Mouse (Mus musculus) heart, postnatal 10 days (tissue): ENCODE measurements around the gene Tbc1d10b. TPM values are rescaled to one million over a fixed set of nuclear protein-coding genes. Genes with fewer than 3 reads are reported as not detected.
"Not testable (repeated sequence)": the region's sequence is repeated elsewhere in the genome, so short reads cannot be mapped to it uniquely, and the experiment has no call there.

Source experiments
- DNase-seq, 2 experiments: peaks; one replicate each; pipeline ENCODE4 v3.0.0; 2021
- intact Hi-C: fragments of 180-260 bp; cut with DNase I; formaldehyde crosslinking; loops from one replicate; pipeline ENCODE4 v1.15.1; 2025
- total RNA-seq, 2 experiments: library from RNA; stranded (reverse); gene quantifications; 2 replicates each; pipeline ENCODE4 v1.2.3; 2021

Gene Tbc1d10b
- total RNA-seq: 10 to 100 TPM; 35.3 to 37.2 TPM

DNA sequence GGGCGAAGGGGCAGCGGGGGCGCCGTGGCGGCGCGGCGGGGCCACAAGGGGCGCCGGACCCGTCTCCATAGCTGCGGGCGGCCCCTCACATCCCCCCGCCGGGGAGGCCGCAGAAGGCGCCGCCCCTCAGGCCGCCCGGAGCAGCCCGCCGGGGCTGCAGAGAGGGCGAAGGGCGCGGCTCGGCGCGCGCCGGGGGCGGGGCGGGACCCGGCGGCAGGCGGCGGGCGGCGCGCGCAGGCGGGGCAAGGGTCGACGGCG is at the start of gene Tbc1d10b:
Tbc1d10b (minus strand) TSS at position 174 of the 258 bp plus-strand sequence.
- intact Hi-C loops: no loop called here
- no peak for DNase-seq

- intact Hi-C loops: no loop called here
- no peak for DNase-seq
These were observed 48.2 kb upstream of the Tbc1d10b start for GRCm38 (mm10) chr7:127256518-127256917.

DNA sequence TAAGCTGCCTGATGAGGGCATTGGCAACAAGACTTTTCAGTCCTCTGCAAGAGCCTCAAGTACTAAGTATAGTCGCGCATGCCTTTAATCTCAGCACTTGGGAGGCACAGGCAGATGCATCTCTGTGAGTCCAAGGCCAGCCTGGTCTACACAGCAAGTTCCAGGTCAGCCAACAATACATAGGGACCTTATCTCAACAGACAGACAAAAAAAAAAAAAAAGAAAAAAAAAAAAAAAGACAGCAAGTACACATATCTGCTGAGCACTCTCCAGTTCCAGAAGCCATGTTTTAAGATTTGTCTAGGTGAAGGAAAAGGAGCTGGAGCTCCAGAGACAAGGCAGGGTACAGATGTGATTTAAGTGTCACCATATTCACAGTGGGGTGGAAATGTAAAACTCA is 47.7 kb upstream of the Tbc1d10b start:
- DNase-seq: no peak
- intact Hi-C loops: no loop called here

- intact Hi-C loops: no loop called here
- DNase-seq: no peak
These were observed 46.7 kb upstream of the Tbc1d10b start for GRCm38 (mm10) chr7:127255008-127255407.

DNA sequence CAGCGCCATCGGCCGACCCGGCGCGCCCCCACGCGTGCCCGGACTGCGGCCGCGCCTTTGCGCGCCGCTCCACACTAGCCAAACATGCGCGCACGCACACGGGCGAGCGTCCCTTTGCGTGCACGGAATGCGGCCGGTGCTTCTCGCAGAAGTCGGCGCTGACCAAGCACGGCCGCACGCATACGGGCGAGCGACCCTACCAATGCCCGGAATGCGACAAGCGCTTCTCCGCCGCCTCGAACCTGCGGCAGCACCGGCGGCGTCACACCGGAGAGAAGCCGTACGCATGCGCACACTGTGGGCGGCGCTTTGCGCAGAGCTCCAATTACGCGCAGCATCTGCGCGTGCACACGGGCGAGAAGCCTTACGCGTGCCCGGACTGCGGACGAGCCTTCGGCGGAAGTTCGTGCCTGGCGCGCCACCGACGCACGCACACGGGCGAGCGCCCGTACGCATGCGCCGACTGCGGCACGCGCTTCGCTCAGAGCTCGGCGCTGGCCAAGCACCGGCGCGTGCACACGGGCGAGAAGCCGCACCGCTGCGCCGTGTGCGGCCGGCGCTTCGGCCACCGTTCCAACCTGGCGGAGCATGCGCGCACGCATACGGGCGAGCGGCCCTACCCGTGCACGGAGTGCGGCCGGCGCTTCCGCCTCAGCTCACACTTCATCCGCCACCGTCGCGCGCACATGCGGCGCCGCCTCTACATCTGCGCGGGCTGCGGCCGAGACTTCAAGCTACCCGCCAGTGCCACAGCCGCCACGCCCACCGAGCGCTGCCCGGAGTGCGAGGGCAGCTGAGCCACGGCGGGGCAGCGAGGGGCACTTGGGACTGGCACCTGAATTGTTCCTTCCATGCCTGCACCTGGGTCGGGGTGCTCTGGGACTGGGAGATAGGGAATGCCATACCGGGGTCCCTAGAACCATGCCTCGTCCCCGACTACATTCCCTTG is 45.8 kb upstream of the Tbc1d10b start:
- intact Hi-C loops: no loop called here
- DNase-seq: peak; percentile 95 to 96

DNA sequence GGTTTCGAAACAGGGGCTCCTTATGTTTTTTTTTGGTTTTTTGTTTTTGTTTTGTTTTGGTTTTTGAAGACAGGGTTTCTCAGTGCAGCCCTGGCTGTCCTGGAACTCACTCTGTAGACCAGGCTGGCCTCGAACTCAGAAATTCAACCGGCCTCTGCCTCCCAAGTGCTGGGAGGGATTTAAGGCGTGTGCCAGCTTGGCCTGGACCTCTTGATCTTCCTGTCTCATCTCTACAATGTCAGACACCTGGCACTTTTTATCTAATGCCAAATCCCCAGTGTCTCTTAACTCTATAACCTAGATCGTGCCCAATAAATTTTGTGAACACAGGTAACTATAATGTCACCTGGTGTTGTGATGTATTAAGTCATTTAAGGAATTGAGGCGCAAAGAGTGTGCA is 45.1 kb upstream of the Tbc1d10b start:
- no peak for DNase-seq
- intact Hi-C loops: no loop called here

DNA sequence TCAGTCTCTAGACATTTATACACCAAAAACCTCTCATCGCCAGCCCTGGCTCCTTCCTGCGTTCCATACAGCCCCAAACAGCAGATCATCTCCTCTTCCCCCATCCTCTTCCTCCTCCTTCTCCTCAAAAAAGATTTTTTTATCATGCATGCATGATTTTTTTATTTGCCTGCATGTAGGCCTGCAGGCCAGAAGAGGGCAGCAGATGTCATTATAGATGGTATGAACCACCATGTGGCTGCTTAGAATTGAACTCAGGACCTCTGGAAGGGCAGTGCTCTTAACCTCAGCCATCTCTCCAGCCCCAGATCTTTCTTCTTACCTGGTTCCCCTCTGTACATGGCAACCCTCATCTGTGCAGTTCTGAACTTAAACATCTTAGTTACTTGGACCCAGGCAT is 44.1 kb upstream of the Tbc1d10b start:
- intact Hi-C loops: no loop called here
- no peak for DNase-seq

DNA sequence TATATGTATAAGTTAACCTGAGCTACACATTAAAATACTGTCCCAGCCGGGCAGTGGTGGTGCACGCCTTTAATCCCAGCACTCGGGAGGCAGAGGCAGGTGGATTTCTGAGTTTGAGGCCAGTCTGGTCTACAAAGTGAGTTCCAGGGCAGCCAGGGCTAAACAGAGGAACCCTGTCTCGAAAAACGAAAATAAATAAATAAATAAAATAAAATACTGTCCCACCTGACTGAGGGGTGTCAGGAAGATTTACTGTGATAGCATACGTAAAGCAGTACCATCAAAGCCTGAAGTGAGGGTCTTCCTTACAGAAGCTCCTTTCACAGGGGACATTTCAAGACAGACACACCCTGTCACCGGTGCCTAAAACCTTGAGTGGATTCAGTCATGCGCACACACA is 42.2 kb upstream of the Tbc1d10b start:
- intact Hi-C loops, DNase-seq: not testable (repeated sequence)

- intact Hi-C loops: no loop called here
- DNase-seq: no peak
These were observed 36.6 kb upstream of the Tbc1d10b start for GRCm38 (mm10) chr7:127244658-127245510.

GRCm38 (mm10) chr7:127243870-127244657 is 35.8 kb upstream of the Tbc1d10b start, which contains the start of gene Zfp771:
Gene Zfp771, plus strand, starts transcription at chr7:127244274.
- peak; percentile 95 to 96 for DNase-seq
- intact Hi-C loops: no loop called here

- intact Hi-C loops: no loop called here
- DNase-seq: no peak
These were observed 35.1 kb upstream of the Tbc1d10b start for GRCm38 (mm10) chr7:127243361-127243867.

DNA sequence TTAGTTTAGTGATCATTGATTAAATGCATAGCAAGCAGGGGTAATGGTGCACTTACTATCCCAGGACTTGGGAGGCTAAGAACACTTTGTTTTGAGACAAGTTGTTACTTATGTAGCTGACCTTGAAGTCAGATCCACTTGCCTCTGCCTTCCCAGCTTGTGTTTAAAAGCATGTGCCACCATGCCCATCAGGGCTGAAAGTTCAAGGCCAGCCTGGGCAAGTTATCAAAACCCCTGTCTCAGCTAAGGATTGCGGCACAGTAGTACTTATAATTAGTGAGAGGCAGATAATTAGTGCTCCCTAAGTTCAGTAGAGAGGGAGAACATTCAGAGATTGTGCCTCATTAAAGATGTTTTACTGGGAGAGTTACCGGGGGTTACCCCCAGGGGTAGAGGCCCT is 26.5 kb upstream of the Tbc1d10b start:
- intact Hi-C loops: no loop called here
- DNase-seq: no peak

DNA sequence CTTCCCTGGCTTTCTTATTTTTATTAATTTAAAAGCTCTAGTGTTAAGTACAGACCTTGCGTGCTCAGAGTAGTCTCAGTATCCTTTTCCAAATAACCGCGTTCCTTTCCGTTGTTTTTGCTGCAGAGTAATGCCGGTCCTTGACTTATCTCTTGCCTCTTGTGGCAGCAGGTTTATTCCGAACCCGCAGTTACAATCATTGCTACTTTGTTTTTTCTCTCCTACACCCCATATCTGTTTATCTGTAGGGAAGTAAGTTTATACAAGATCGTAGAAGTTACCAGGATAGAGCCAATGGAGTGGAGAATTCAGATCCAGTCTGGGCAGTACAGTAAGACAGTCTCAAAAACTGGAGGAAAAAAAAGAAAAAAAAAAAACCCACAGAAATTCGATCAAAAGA is 25.5 kb upstream of the Tbc1d10b start:
- intact Hi-C loops: no loop called here
- no peak for DNase-seq

GRCm38 (mm10) chr7:127233368-127233749 is 25.1 kb upstream of the Tbc1d10b start:
- intact Hi-C loops: no loop called here
- DNase-seq: no peak

DNA sequence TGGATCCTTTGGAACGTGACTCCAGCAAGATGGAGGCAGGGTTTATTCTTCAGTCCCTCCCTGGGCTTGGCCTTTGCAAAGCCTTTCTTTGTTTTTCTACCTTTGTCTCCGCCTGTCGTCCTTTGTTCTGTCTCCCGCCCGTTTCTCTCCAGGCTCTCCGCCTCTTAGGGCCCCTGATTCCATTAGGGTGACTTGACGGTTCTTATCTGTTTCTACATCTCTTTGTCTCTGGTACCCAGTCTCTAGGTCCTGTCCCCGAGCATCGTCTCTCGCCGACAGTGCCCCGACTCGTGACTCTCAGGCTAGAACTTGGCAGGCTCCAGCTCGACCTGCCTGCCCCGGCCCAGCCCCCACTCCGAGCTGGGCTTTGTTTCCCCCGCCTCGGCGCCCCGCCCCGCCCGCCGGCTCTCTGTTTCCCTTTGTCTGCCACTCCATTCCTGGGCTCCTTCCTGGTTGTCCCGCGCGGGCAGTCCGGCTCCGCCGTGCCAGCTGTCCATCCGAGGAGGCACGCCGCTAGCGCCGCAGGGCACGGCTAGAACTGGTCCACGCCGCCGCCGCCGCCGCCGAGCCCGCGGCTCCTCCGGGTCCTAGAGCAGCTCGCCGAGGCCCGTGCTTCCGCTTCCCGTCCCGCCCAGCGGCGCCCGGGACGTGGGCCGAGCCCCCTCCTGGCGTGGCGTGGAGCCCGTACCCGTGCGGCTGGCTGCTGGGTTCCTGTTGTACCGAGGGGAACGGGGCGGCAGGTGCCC is 24.5 kb upstream of the Tbc1d10b start, which contains the start of the genes Zfp553 and Sept1:
Zfp553 (plus strand) TSS at position 440 of the 746 bp plus-strand sequence.
Sept1 (minus strand) TSS at position 509 of the 746 bp plus-strand sequence.
- intact Hi-C loops: no loop called here
- peak; percentile 90 to 91 for DNase-seq

GRCm38 (mm10) chr7:127231826-127232621 is 23.8 kb upstream of the Tbc1d10b start:
- DNase-seq: no peak
- intact Hi-C loops: no loop called here

DNA sequence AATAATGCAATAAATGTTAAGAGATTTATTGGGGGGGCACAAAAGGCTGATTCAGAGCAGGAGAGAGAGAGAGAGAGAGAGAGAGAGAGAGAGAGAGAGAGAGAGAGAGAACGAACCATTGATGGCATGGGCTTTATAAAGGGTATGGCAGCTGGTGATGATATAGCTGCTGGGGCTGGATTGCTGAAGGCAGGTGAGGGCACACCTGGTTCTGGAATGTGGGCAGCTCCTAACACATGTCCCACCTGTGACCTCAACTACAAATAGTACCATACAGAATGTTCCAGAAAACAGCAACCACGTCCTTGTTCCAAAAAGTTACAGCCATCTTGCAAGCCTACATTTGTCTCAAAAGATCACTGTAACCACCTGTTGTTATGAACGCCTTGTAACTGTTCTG is 23.1 kb upstream of the Tbc1d10b start:
- intact Hi-C loops: no loop called here

DNA sequence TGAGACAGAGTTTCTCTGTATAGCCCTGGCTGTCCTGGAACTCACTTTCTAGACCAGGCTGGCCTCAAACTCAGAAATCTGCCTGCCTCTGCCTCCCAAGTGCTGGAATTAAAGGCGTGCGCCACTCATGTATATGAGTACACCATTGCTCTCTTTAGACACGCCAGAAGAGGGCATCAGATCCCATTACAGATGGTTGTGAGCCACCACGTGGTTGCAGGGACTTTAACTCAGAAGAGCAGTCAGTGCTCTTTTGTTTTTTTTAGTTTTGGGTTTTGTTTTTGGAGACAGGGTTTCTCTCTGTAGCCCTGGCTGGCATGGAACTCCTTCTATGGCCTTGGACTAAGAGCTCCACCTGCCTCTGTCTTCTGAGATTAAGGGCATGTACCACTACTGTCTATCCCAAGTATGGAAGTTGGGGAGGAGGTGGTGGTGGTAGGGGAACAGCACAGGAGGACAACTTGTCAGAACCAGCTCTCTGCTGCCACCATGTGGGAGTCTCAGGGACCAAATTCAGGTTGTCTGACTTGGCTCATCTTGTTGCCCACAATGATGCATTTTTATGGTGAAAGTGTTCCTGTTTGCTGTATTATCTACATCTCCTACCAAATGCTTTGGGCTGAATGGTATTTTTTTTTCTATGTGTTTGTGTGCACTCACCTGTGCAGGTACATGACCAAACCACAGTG is 20.5 kb upstream of the Tbc1d10b start:
- intact Hi-C loops: loop anchor here (2.0 to 5.0 kb wide), 2 partner anchors 14 to 96 kb away; no protein-coding TSS in a partner anchor
- DNase-seq: peak; percentile 84 to 92

More for the DNA sequence above, 23.1 kb upstream of the Tbc1d10b start:
- no peak for DNase-seq
